Mouse (Mus musculus) limb, embryonic 14.5 days (tissue): Measurements from ENCODE around the gene Ppfia1. TPM values are rescaled to one million over a fixed set of nuclear protein-coding genes. Genes with fewer than 3 reads are reported as not detected.

Experiments
- ATAC-seq: fragments of 200-750 bp; cut with Nextera tagmentation; 2 replicates; pipeline ENCODE4 v1.8.0; 2017; ENCODE audit warnings: low read depth, moderate number of reproducible peaks, moderate TSS enrichment; ENCODE audit not compliant: low FRiP score
- DNase-seq: peaks from one replicate; pipeline ENCODE4 v3.0.0-alpha.2; 2015; ENCODE audit warnings: low spot score
- H3K27ac ChIP-seq: fragments of 300-500 bp; sonication (generic); replicated peaks from 2 replicates; pipeline ENCODE4 v1.5.1; 2014; ENCODE audit warnings: low read depth, mild to moderate bottlenecking, low read length, moderate library complexity, mixed read lengths
- H3K27me3 ChIP-seq: fragments of 300-500 bp; sonication (generic); 2 replicates; pipeline ENCODE4 v1.6.1; 2014; ENCODE audit warnings: low read length, mixed read lengths; ENCODE audit not compliant: control insufficient read depth, insufficient read depth
- H3K36me3 ChIP-seq: fragments of 300-500 bp; sonication (generic); 2 replicates; pipeline ENCODE4 v1.6.1; 2014; ENCODE audit warnings: mild to moderate bottlenecking, low read length, moderate library complexity, mixed read lengths; ENCODE audit not compliant: control insufficient read depth, insufficient read depth
- H3K4me1 ChIP-seq: fragments of 300-500 bp; sonication (generic); 2 replicates; pipeline ENCODE4 v1.6.1; 2014; ENCODE audit warnings: antibody characterized with exemption, low read length, mixed read lengths; ENCODE audit not compliant: control insufficient read depth, insufficient read depth
- H3K4me2 ChIP-seq: fragments of 300-500 bp; sonication (generic); replicated peaks from 2 replicates; pipeline ENCODE4 v1.6.1; 2014; ENCODE audit warnings: low read depth, mild to moderate bottlenecking, low read length, moderate library complexity; ENCODE audit not compliant: severe bottlenecking
- H3K4me3 ChIP-seq: fragments of 300-500 bp; sonication (generic); replicated peaks from 2 replicates; pipeline ENCODE4 v1.5.1; 2014; ENCODE audit warnings: low read length
- H3K9ac ChIP-seq: fragments of 300-500 bp; sonication (generic); 2 replicates; pipeline ENCODE4 v1.6.1; 2014; ENCODE audit warnings: mild to moderate bottlenecking, low read depth, low read length, moderate library complexity; ENCODE audit not compliant: severe bottlenecking
- H3K9me3 ChIP-seq: fragments of 300-500 bp; sonication (generic); 2 replicates; pipeline ENCODE4 v1.6.1; 2016; ENCODE audit warnings: low read length; ENCODE audit not compliant: control insufficient read depth
- POLR2A ChIP-seq: fragments of 200-500 bp; IDR thresholded peaks from 2 replicates; pipeline ENCODE4 v1.8.0; 2012; ENCODE audit warnings: inconsistent platforms, mild to moderate bottlenecking, moderate library complexity, borderline replicate concordance; ENCODE audit not compliant: insufficient read depth, insufficient read length; ENCODE audit errors: extremely low read depth
- WGBS: fragments of 180-500 bp; shearing (Covaris S2); extraction: QIAGEN DNeasy Blood & Tissue Kit; methylation state at CpG from one replicate; pipeline ENCODE4 v1.1.7; 2014; 5-methylcytosine and 5-hydroxymethylcytosine counted together
- polyA plus RNA-seq, 2 experiments: library from polyadenylated mRNA; depleted of rRNA in 1 of 2; stranded (reverse) in 1 of 2; unstranded in 1 of 2; fragments of >200 nt; fragmentation: Nextera tagmentation in 1 of 2; extraction: Ambion mirVana in 1 of 2; gene quantifications; 2 replicates each; pipeline versions ENCODE4 v1.2.1 to v1.2.3; 2012 to 2014

Ppfia1 gene
- polyA plus RNA-seq, 2 experiments, result 42.0 to 58.1 TPM

- H3K36me3 ChIP-seq, result peaks cover 47% of the 10 kb centered on the region
- no peak overlapping the region for H3K4me3 ChIP-seq
- 96% methylated on average over 2 of the region's 2 CpGs for WGBS
- H3K27ac ChIP-seq, result no peak overlapping the region
- peaks cover 12% of the 10 kb centered on the region for H3K4me1 ChIP-seq
- H3K9ac ChIP-seq, result no peak overlapping the region
- ATAC-seq, result no peak
- TF ChIP-seq POLR2A, result no peak
- H3K9me3 ChIP-seq, result no peaks in the 10 kb centered on the region
- no peak overlapping the region for H3K4me2 ChIP-seq
- no peak for DNase-seq
- no peaks in the 10 kb centered on the region for H3K27me3 ChIP-seq
Measured at GRCm38 (mm10) chr7:144549904-144550566, 3.5 kb downstream of the Ppfia1 start.

DNA sequence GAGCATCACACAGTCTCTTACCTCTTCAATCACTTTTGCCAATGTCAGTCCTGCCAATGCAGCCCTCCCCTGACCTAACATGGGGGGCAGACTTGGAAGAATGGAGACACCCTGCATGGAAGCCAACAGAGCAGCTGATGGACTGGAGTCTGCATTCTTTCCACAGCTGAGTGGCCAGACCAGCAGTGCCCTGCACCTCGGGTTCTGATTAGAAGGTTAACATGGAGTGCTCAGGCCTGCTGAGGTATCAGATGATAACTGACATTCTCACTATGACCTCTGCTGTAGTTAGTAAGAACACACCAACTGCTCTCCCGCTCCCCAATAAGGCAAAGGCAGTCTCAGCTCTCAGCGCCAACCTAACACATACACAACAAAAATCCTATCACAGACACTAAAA, 8.3 kb downstream of the Ppfia1 start:
- Histone ChIP-seq H3K9me3 (no peaks in the 10 kb centered on the region), H3K27me3 (no peaks in the 10 kb centered on the region), H3K4me2 (no peak overlapping the region), H3K9ac (no peak overlapping the region), H3K27ac (no peak overlapping the region), H3K36me3 (peaks cover 30% of the 10 kb centered on the region), H3K4me1 (no peaks in the 10 kb centered on the region), H3K4me3 (no peak overlapping the region)
- DNase-seq (no peak), ATAC-seq (no peak)
- WGBS, result 92% methylated on average over 3 of the region's 3 CpGs
- TF ChIP-seq POLR2A, result no peak

- Histone ChIP-seq H3K36me3 (peaks cover 14% of the 10 kb centered on the region), H3K9me3 (no peaks in the 10 kb centered on the region), H3K9ac (no peak overlapping the region), H3K27ac (no peak overlapping the region), H3K4me2 (no peak overlapping the region), H3K27me3 (no peaks in the 10 kb centered on the region), H3K4me1 (no peaks in the 10 kb centered on the region), H3K4me3 (no peak overlapping the region)
- DNase-seq (no peak), ATAC-seq (no peak)
- 95% methylated on average over 5 of the region's 5 CpGs for WGBS
- TF ChIP-seq POLR2A, result no peak
Measured at GRCm38 (mm10) chr7:144541351-144541750, 12.2 kb downstream of the Ppfia1 start.

- Histone ChIP-seq H3K9me3 (no peaks in the 10 kb centered on the region), H3K36me3 (peaks cover 8% of the 10 kb centered on the region), H3K4me1 (peaks cover 4% of the 10 kb centered on the region; the same call in 1 of the 2 replicates), H3K4me2 (no peak overlapping the region), H3K9ac (no peak overlapping the region), H3K27me3 (no peaks in the 10 kb centered on the region), H3K4me3 (no peak overlapping the region), H3K27ac (no peak overlapping the region)
- WGBS, result 81% methylated on average over 2 of the region's 2 CpGs
- no peak for TF ChIP-seq POLR2A
- ATAC-seq, result 0 out of 2 replicates have a peak, but pooled peaks have one; percentile 34
- DNase-seq, result no peak
Measured at GRCm38 (mm10) chr7:144539146-144539545, 14.4 kb downstream of the Ppfia1 start.

DNA sequence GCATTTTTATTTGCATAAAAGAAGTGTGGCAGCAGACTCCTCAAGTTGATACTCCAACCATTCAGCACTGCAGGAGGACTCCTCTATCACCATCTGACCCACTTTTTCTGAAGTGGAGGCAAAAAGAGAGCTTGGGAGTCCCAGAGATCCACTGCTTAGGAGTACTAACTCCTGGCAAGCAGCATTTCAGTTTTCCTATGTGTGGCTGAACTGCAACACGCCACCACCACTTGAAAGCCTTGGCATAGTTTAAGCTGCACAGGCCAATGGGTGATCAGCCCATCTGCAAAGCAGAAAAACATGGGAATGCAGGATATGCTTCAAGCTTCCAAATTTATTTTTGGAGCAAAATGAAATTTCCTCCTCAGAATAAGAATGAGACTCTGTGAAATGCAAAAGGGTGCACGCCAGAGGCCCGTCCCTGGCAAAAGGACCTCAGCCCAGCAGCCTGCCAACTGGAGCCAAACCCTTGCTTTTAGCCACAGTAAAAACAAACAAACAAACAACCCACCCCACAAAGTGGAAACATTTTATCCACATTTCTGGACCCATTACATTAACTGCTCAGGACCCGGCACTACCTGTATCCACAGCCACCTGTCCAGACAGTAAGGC, 15.4 kb downstream of the Ppfia1 start:
- H3K9me3 ChIP-seq, result no peaks in the 10 kb centered on the region
- H3K27ac ChIP-seq, result no peak overlapping the region
- peaks cover 4% of the 10 kb centered on the region; the same call in 1 of the 2 replicates for H3K4me1 ChIP-seq
- no peak for ATAC-seq
- H3K4me2 ChIP-seq, result no peak overlapping the region
- 86% methylated on average over 4 of the region's 4 CpGs for WGBS
- H3K27me3 ChIP-seq, result no peaks in the 10 kb centered on the region
- no peak for DNase-seq
- peaks cover 8% of the 10 kb centered on the region for H3K36me3 ChIP-seq
- no peak for TF ChIP-seq POLR2A
- no peak overlapping the region for H3K9ac ChIP-seq
- H3K4me3 ChIP-seq, result no peak overlapping the region

DNA sequence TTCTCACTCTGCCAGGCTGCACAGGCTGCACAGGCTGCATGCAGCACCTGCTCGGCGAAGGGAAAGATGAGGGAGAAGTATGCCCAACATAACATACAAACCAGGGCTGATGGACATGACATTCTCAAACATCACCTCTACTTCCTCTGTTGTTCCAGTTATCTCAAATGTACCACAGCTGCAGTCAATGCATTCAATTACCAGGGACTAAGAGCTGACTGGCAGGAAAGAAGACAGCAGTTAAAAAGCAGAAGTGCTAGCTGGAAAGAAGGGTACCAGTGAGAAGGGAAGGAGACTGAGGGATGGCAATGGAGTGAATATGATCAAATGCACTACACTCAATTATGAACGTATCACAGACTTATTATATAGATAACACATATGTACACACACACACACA, 17.2 kb downstream of the Ppfia1 start:
- Histone ChIP-seq H3K27ac (no peak overlapping the region), H3K4me1 (peaks cover 6% of the 10 kb centered on the region; the same call in 1 of the 2 replicates), H3K9me3 (no peaks in the 10 kb centered on the region), H3K9ac (no peak overlapping the region), H3K36me3 (peaks cover 8% of the 10 kb centered on the region), H3K4me2 (no peak overlapping the region), H3K4me3 (no peak overlapping the region), H3K27me3 (no peaks in the 10 kb centered on the region)
- no peak for ATAC-seq
- WGBS, result 89% methylated on average over 3 of the region's 3 CpGs
- no peak for DNase-seq
- no peak for TF ChIP-seq POLR2A
